Mouse (Mus musculus): ENCODE results near the gene Erc1. TPM values are rescaled to one million over a fixed set of nuclear protein-coding genes. Genes with fewer than 3 reads are reported as not detected.

The Erc1 gene
- polyA plus RNA-seq, 1 experiment from 2014 or later = 44.0 TPM

GRCm38 (mm10) chr6:119741861-119742260 is 106.1 kb downstream of the Erc1 start:
- WGBS = 81% methylated on average over 2 of the region's 2 CpGs
- H3K4me3 ChIP-seq (ENCODE audit: low read depth, low read length) = no peak overlapping the region
- H3K4me1 ChIP-seq (replicated peaks; ENCODE audit: control insufficient read depth, insufficient read depth, low read length) = no peaks in the 10 kb centered on the region
- no peak for DNase-seq (ENCODE audit: low spot score)
- ATAC-seq (ENCODE audit: low FRiP score) = no peak
- H3K36me3 ChIP-seq (ENCODE audit: control insufficient read depth, insufficient read depth, low read length) = no peaks in the 10 kb centered on the region
- H3K27ac ChIP-seq (ENCODE audit: low read depth, low read length) = no peak overlapping the region
- no peak overlapping the region for H3K9ac ChIP-seq (ENCODE audit: low read depth, low read length)
- no peak overlapping the region for H3K4me2 ChIP-seq (replicated peaks; ENCODE audit: low read depth, low read length)
- H3K9me3 ChIP-seq (ENCODE audit: control insufficient read depth, low read length) = no peaks in the 10 kb centered on the region
- no peaks in the 10 kb centered on the region for H3K27me3 ChIP-seq (ENCODE audit: control insufficient read depth, insufficient read depth, low read length)

GRCm38 (mm10) chr6:119740541-119740940 is 107.4 kb downstream of the Erc1 start:
- Histone ChIP-seq H3K4me1 (replicated peaks; ENCODE audit: control insufficient read depth, insufficient read depth, low read length) (no peaks in the 10 kb centered on the region), H3K27me3 (ENCODE audit: control insufficient read depth, insufficient read depth, low read length) (no peaks in the 10 kb centered on the region), H3K4me2 (replicated peaks; ENCODE audit: low read depth, low read length) (no peak overlapping the region), H3K9me3 (ENCODE audit: control insufficient read depth, low read length) (no peaks in the 10 kb centered on the region), H3K9ac (ENCODE audit: low read depth, low read length) (no peak overlapping the region), H3K27ac (ENCODE audit: low read depth, low read length) (no peak overlapping the region), H3K4me3 (ENCODE audit: low read depth, low read length) (no peak overlapping the region), H3K36me3 (ENCODE audit: control insufficient read depth, insufficient read depth, low read length) (no peaks in the 10 kb centered on the region)
- DNase-seq (ENCODE audit: low spot score) (no peak), ATAC-seq (ENCODE audit: low FRiP score) (no peak)
- WGBS = 94% methylated on average over 3 of the region's 3 CpGs

GRCm38 (mm10) chr6:119738638-119739375 is 109.2 kb downstream of the Erc1 start:
- Histone ChIP-seq H3K4me1 (replicated peaks; ENCODE audit: control insufficient read depth, insufficient read depth, low read length) (no peaks in the 10 kb centered on the region), H3K27me3 (ENCODE audit: control insufficient read depth, insufficient read depth, low read length) (no peaks in the 10 kb centered on the region), H3K9ac (ENCODE audit: low read depth, low read length) (no peak overlapping the region), H3K4me3 (ENCODE audit: low read depth, low read length) (no peak overlapping the region), H3K27ac (ENCODE audit: low read depth, low read length) (no peak overlapping the region), H3K4me2 (replicated peaks; ENCODE audit: low read depth, low read length) (no peak overlapping the region), H3K9me3 (ENCODE audit: control insufficient read depth, low read length) (no peaks in the 10 kb centered on the region), H3K36me3 (ENCODE audit: control insufficient read depth, insufficient read depth, low read length) (no peaks in the 10 kb centered on the region)
- ATAC-seq (ENCODE audit: low FRiP score) (no peak), DNase-seq (ENCODE audit: low spot score) (no peak)
- 89% methylated on average over 4 of the region's 4 CpGs for WGBS

GRCm38 (mm10) chr6:119737716-119738115 is 110.3 kb downstream of the Erc1 start:
- ATAC-seq (ENCODE audit: low FRiP score) = no peak
- WGBS = 94% methylated on average over 4 of the region's 4 CpGs

GRCm38 (mm10) chr6:119735937-119736336 is 112.0 kb downstream of the Erc1 start:
- H3K4me1 ChIP-seq (replicated peaks; ENCODE audit: control insufficient read depth, insufficient read depth, low read length) = no peaks in the 10 kb centered on the region
- no peak overlapping the region for H3K27ac ChIP-seq (ENCODE audit: low read depth, low read length)
- H3K4me2 ChIP-seq (replicated peaks; ENCODE audit: low read depth, low read length) = no peak overlapping the region
- ATAC-seq (ENCODE audit: low FRiP score) (no peak), DNase-seq (ENCODE audit: low spot score) (no peak)
- H3K27me3 ChIP-seq (ENCODE audit: control insufficient read depth, insufficient read depth, low read length) = no peaks in the 10 kb centered on the region
- no peaks in the 10 kb centered on the region for H3K9me3 ChIP-seq (ENCODE audit: control insufficient read depth, low read length)
- no peaks in the 10 kb centered on the region for H3K36me3 ChIP-seq (ENCODE audit: control insufficient read depth, insufficient read depth, low read length)
- H3K4me3 ChIP-seq (ENCODE audit: low read depth, low read length) = no peak overlapping the region
- H3K9ac ChIP-seq (ENCODE audit: low read depth, low read length) = no peak overlapping the region
- WGBS = 86% methylated on average over 2 of the region's 2 CpGs

More at GRCm38 (mm10) chr6:119737716-119738115, 110.3 kb downstream of the Erc1 start:
- no peak for DNase-seq (ENCODE audit: low spot score)
- Histone ChIP-seq H3K9me3 (ENCODE audit: control insufficient read depth, low read length) (no peaks in the 10 kb centered on the region), H3K36me3 (ENCODE audit: control insufficient read depth, insufficient read depth, low read length) (no peaks in the 10 kb centered on the region), H3K4me2 (replicated peaks; ENCODE audit: low read depth, low read length) (no peak overlapping the region), H3K27me3 (ENCODE audit: control insufficient read depth, insufficient read depth, low read length) (no peaks in the 10 kb centered on the region), H3K9ac (ENCODE audit: low read depth, low read length) (no peak overlapping the region), H3K4me3 (ENCODE audit: low read depth, low read length) (no peak overlapping the region), H3K4me1 (replicated peaks; ENCODE audit: control insufficient read depth, insufficient read depth, low read length) (no peaks in the 10 kb centered on the region), H3K27ac (ENCODE audit: low read depth, low read length) (no peak overlapping the region)

- H3K36me3 ChIP-seq (ENCODE audit: control insufficient read depth, insufficient read depth, low read length) = no peaks in the 10 kb centered on the region
- H3K9me3 ChIP-seq (ENCODE audit: control insufficient read depth, low read length) = no peaks in the 10 kb centered on the region
- ATAC-seq (ENCODE audit: low FRiP score) = no peak
- DNase-seq (ENCODE audit: low spot score) = no peak
- H3K4me2 ChIP-seq (replicated peaks; ENCODE audit: low read depth, low read length) = no peak overlapping the region
- H3K27ac ChIP-seq (ENCODE audit: low read depth, low read length) = no peak overlapping the region
- H3K4me1 ChIP-seq (replicated peaks; ENCODE audit: control insufficient read depth, insufficient read depth, low read length) = no peaks in the 10 kb centered on the region
- H3K9ac ChIP-seq (ENCODE audit: low read depth, low read length) = no peak overlapping the region
- WGBS = 98% methylated on average over 2 of the region's 2 CpGs
- no peak overlapping the region for H3K4me3 ChIP-seq (ENCODE audit: low read depth, low read length)
- no peaks in the 10 kb centered on the region for H3K27me3 ChIP-seq (ENCODE audit: control insufficient read depth, insufficient read depth, low read length)
Measured at GRCm38 (mm10) chr6:119731155-119731554, 116.8 kb downstream of the Erc1 start.

- WGBS = 94% methylated on average over 2 of the region's 2 CpGs
- H3K9me3 ChIP-seq (ENCODE audit: control insufficient read depth, low read length) = no peaks in the 10 kb centered on the region
- no peaks in the 10 kb centered on the region for H3K27me3 ChIP-seq (ENCODE audit: control insufficient read depth, insufficient read depth, low read length)
- DNase-seq (ENCODE audit: low spot score) (no peak), ATAC-seq (ENCODE audit: low FRiP score) (no peak)
- no peak overlapping the region for H3K4me2 ChIP-seq (replicated peaks; ENCODE audit: low read depth, low read length)
- no peaks in the 10 kb centered on the region for H3K36me3 ChIP-seq (ENCODE audit: control insufficient read depth, insufficient read depth, low read length)
- no peak overlapping the region for H3K4me3 ChIP-seq (ENCODE audit: low read depth, low read length)
- H3K9ac ChIP-seq (ENCODE audit: low read depth, low read length) = no peak overlapping the region
- no peak overlapping the region for H3K27ac ChIP-seq (ENCODE audit: low read depth, low read length)
- no peaks in the 10 kb centered on the region for H3K4me1 ChIP-seq (replicated peaks; ENCODE audit: control insufficient read depth, insufficient read depth, low read length)
Measured at GRCm38 (mm10) chr6:119715234-119715633, 132.7 kb downstream of the Erc1 start.

- ATAC-seq (ENCODE audit: low FRiP score) (no peak), DNase-seq (ENCODE audit: low spot score) (no peak)
- Histone ChIP-seq H3K27ac (ENCODE audit: low read depth, low read length) (no peak overlapping the region), H3K9me3 (ENCODE audit: control insufficient read depth, low read length) (no peaks in the 10 kb centered on the region), H3K36me3 (ENCODE audit: control insufficient read depth, insufficient read depth, low read length) (no peaks in the 10 kb centered on the region), H3K4me1 (replicated peaks; ENCODE audit: control insufficient read depth, insufficient read depth, low read length) (no peaks in the 10 kb centered on the region), H3K27me3 (ENCODE audit: control insufficient read depth, insufficient read depth, low read length) (no peaks in the 10 kb centered on the region), H3K9ac (ENCODE audit: low read depth, low read length) (no peak overlapping the region), H3K4me2 (replicated peaks; ENCODE audit: low read depth, low read length) (no peak overlapping the region), H3K4me3 (ENCODE audit: low read depth, low read length) (no peak overlapping the region)
- WGBS = 94% methylated on average over 2 of the region's 2 CpGs
Measured at GRCm38 (mm10) chr6:119713961-119714360, 134.0 kb downstream of the Erc1 start.

GRCm38 (mm10) chr6:119712486-119712885 is 135.5 kb downstream of the Erc1 start:
- DNase-seq (ENCODE audit: low spot score) (no peak), ATAC-seq (ENCODE audit: low FRiP score) (no peak)
- Histone ChIP-seq H3K9me3 (ENCODE audit: control insufficient read depth, low read length) (no peaks in the 10 kb centered on the region), H3K27me3 (ENCODE audit: control insufficient read depth, insufficient read depth, low read length) (no peaks in the 10 kb centered on the region), H3K4me1 (replicated peaks; ENCODE audit: control insufficient read depth, insufficient read depth, low read length) (no peaks in the 10 kb centered on the region), H3K9ac (ENCODE audit: low read depth, low read length) (no peak overlapping the region), H3K4me3 (ENCODE audit: low read depth, low read length) (no peak overlapping the region), H3K4me2 (replicated peaks; ENCODE audit: low read depth, low read length) (no peak overlapping the region), H3K27ac (ENCODE audit: low read depth, low read length) (no peak overlapping the region), H3K36me3 (ENCODE audit: control insufficient read depth, insufficient read depth, low read length) (no peaks in the 10 kb centered on the region)
- 84% methylated on average over 1 of the region's 1 CpGs for WGBS
